Mouse (Mus musculus) embryonic fibroblast, embryonic 13.5 days (primary cell): ENCODE data around the gene Ano6. TPM values are rescaled to one million over a fixed set of nuclear protein-coding genes. Genes with fewer than 3 reads are reported as not detected.

Experiments used
- H3K27ac ChIP-seq: 2 replicates; pipeline ENCODE4 v1.5.1; 2012; ENCODE audit warnings: low read length, control low read depth, inconsistent platforms; ENCODE audit not compliant: insufficient read depth
- H3K4me1 ChIP-seq: 2 replicates; pipeline ENCODE4 v1.6.1; 2011; ENCODE audit warnings: low read length; ENCODE audit not compliant: control insufficient read depth, insufficient read depth
- H3K4me3 ChIP-seq: 2 replicates; pipeline ENCODE4 v1.5.1; 2011; ENCODE audit warnings: mild to moderate bottlenecking, control low read depth, low read length; ENCODE audit not compliant: insufficient read depth
- CTCF ChIP-seq: IDR thresholded peaks from 2 replicates; pipeline ENCODE4 v1.5.1; 2011; ENCODE audit warnings: mild to moderate bottlenecking, control low read depth, low read length, moderate library complexity, borderline replicate concordance; ENCODE audit not compliant: insufficient read depth
- POLR2A ChIP-seq: IDR thresholded peaks from 2 replicates; pipeline ENCODE4 v1.6.1; 2011; ENCODE audit warnings: low read depth, mild to moderate bottlenecking, control low read depth, low read length, moderate library complexity
- polyA plus RNA-seq: library from polyadenylated mRNA; stranded (reverse); fragments of >200 nt; gene quantifications from 2 replicates; pipeline ENCODE4 v1.2.4, GENCODE M21; 2011; ENCODE audit warnings: low read depth; ENCODE audit not compliant: missing spikeins, insufficient read length

Gene Ano6
- polyA plus RNA-seq, 1 experiment, result 102 TPM

GRCm38 (mm10) chr15:95868172-95868571, 77.5 kb downstream of the Ano6 start:
- Histone ChIP-seq H3K4me3 (no peak overlapping the region), H3K27ac (no peak overlapping the region), H3K4me1 (peaks cover 9% of the 10 kb centered on the region)
- TF ChIP-seq CTCF (no peak), POLR2A (no peak)

- TF ChIP-seq CTCF (no peak), POLR2A (no peak)
- no peak overlapping the region for H3K27ac ChIP-seq
- peaks cover 9% of the 10 kb centered on the region for H3K4me1 ChIP-seq
- no peak overlapping the region for H3K4me3 ChIP-seq
Observed at GRCm38 (mm10) chr15:95869611-95870010, 79.0 kb downstream of the Ano6 start.

- TF ChIP-seq CTCF, result no peak
- Histone ChIP-seq H3K4me3 (no peak overlapping the region), H3K27ac (peak overlapping the region; percentile 8; the same call in 1 of the 2 replicates), H3K4me1 (peaks cover 9% of the 10 kb centered on the region)
Observed at GRCm38 (mm10) chr15:95871631-95872030, 81.0 kb downstream of the Ano6 start.

- TF ChIP-seq CTCF (no peak), POLR2A (no peak)
Observed at GRCm38 (mm10) chr15:95872447-95872846, 81.8 kb downstream of the Ano6 start.

GRCm38 (mm10) chr15:95873276-95873675, 82.6 kb downstream of the Ano6 start:
- no peak for TF ChIP-seq POLR2A
- TF ChIP-seq CTCF, result no peak
- H3K27ac ChIP-seq, result no peak overlapping the region
- H3K4me1 ChIP-seq, result peaks cover 9% of the 10 kb centered on the region
- no peak overlapping the region for H3K4me3 ChIP-seq

More at GRCm38 (mm10) chr15:95872447-95872846, 81.8 kb downstream of the Ano6 start:
- no peak overlapping the region for H3K4me3 ChIP-seq
- H3K27ac ChIP-seq, result no peak overlapping the region
- H3K4me1 ChIP-seq, result peaks cover 9% of the 10 kb centered on the region

DNA sequence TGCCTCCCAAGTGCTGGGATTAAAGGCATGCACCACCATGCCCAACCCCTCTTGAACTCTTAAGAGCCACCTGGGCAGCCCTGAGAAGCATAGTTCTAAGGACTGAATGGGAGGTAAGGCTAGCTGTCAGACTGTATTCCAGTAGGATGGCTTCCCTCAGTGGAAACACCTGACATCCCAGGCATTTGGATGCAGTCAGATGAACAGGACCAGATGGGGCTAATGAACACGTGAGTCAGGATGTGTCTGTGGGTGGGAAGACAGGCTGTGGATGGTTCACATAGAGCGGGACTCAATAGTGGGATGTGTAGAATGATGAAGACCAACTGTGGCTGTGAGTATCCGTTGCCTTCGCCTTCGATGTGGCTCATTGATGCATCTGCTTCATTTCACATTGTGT, 83.6 kb downstream of the Ano6 start:
- Histone ChIP-seq H3K4me1 (peaks cover 9% of the 10 kb centered on the region), H3K4me3 (no peak overlapping the region), H3K27ac (no peak overlapping the region)
- TF ChIP-seq POLR2A (no peak), CTCF (no peak)

- H3K4me3 ChIP-seq, result no peak overlapping the region
- TF ChIP-seq CTCF (no peak), POLR2A (no peak)
- H3K4me1 ChIP-seq, result peaks cover 9% of the 10 kb centered on the region
- H3K27ac ChIP-seq, result no peak overlapping the region
Observed at GRCm38 (mm10) chr15:95874726-95875125, 84.1 kb downstream of the Ano6 start.

DNA sequence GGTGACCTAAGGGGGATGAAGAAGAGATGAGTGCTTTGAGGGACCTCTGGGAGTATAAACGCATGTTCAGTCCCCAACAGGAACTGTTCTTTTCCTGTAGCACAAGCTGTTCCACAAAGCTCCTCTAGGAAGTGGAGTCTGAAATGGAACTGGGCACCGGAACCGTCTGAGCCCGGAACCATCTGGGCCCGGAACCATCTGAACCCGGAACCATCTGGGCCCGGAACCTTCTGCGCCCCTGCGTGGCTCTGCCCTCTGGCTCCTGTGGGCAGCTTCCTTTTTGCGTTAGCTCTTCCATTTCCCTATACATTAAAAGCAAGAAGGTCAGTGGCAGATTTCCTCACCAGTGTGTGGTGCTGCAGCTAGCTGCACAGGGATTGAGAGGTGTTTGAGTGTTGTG, 85.3 kb downstream of the Ano6 start:
- TF ChIP-seq CTCF (no peak), POLR2A (no peak)
- Histone ChIP-seq H3K4me1 (peaks cover 9% of the 10 kb centered on the region), H3K4me3 (no peak overlapping the region), H3K27ac (no peak overlapping the region)

DNA sequence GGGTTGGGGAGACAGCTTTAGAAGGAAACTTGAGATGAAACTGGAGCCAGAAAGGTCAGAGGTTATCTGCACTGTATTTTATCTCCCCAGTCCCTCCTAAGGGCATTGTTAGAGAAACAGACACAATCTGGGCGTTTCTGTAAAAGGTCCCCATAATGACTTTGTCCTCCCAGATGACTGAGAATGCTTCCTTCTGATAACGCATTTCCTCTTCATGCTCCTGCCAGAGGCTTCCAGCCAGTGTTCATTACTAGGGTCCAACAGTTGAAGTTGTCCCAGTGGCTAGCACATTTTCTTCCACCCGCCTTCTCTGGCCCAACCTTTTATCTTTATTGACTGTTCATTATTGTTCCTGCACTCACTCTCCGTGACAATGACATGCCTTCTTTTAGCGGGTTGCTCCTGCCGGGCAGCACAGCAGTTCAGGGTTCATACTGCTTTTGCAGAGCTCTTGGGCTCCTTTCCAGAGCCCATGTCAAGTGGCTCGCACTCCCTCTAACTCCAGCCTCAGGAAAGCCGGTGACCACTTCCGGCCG, 90.0 kb downstream of the Ano6 start:
- H3K27ac ChIP-seq, result no peak overlapping the region
- TF ChIP-seq POLR2A (no peak), CTCF (no peak)
- H3K4me3 ChIP-seq, result no peak overlapping the region
- H3K4me1 ChIP-seq, result peaks cover 2% of the 10 kb centered on the region

DNA sequence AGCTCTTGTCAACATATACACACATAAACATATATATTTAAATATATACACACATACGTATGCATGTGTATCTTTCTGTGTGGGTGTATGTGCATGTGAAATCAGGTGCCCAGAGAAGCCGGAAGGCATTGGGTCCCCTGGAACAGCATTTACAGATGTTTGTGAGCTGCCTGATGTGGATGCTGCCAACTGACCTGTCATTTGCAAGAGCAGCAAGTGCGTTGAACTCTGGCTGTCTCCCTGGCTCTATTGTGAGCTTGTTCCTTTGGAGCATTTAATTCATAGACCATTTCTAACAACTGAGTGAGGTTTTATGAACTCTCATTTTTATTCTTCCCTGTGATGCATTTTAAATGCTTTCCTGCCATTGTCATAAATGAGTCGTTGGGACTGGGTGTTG, 91.8 kb downstream of the Ano6 start:
- Histone ChIP-seq H3K4me3 (no peak overlapping the region), H3K4me1 (peaks cover 7% of the 10 kb centered on the region), H3K27ac (no peak overlapping the region)
- TF ChIP-seq POLR2A, result no peak
- no peak for TF ChIP-seq CTCF

- peaks cover 7% of the 10 kb centered on the region for H3K4me1 ChIP-seq
- H3K4me3 ChIP-seq, result no peak overlapping the region
- H3K27ac ChIP-seq, result no peak overlapping the region
- no peak for TF ChIP-seq POLR2A
- no peak for TF ChIP-seq CTCF
Observed at GRCm38 (mm10) chr15:95883559-95883958, 92.9 kb downstream of the Ano6 start.
